Mouse (Mus musculus): ENCODE data around the gene Cnn1. TPM values are rescaled to one million over a fixed set of nuclear protein-coding genes. Genes with fewer than 3 reads are reported as not detected.

Cnn1 gene
- polyA plus RNA-seq (2012; rRNA removed) = 0.35 and 0.55 TPM in 2 replicates

DNA sequence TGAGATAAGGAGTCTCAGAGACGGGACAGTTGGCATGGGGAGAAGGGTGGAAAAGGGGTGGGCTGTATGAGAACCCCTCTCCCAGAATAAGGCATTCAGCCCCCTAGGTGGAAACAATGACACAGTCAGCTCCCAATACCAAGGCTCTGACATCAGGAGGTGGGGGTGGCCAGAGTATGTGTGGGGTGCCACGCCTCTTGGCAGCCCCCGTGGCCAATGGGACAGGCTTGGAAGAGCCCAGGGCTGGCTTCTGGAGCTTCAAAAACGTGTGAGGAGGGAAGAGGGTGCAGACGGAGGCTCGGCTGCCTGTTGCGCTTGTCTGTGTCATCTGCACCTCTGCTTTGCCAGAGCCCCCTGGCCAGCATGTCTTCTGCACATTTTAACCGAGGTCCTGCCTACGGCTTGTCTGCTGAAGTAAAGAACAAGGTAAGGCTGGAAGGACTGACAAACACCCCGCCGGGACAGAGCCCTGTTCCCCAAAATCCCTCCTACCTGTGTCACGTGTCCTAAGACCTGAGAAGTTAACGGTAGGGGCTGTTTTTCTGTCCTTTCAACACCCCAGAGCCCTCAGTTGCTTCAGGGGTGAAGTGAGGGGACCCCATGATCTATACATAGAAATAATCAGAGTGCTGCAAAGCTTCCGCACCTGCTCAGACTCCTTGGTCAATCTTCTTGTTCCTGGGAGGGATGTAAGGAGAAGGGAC lies at the start of gene Cnn1:
Gene Cnn1, plus strand, starts transcription at position 224 of the 704 bp plus-strand sequence.
- peak; percentile 21 for DNase-seq (ENCODE audit: low read depth)
- TF ChIP-seq CTCF (IDR thresholded peaks at IDR 0.05; ENCODE audit: borderline replicate concordance, extremely low read depth, insufficient read depth, insufficient read length) = no peak
- TF ChIP-seq POLR2A (IDR thresholded peaks at IDR 0.05; ENCODE audit: borderline replicate concordance, extremely low read depth, insufficient read depth, insufficient read length, poor library complexity, severe bottlenecking) = no peak

DNA sequence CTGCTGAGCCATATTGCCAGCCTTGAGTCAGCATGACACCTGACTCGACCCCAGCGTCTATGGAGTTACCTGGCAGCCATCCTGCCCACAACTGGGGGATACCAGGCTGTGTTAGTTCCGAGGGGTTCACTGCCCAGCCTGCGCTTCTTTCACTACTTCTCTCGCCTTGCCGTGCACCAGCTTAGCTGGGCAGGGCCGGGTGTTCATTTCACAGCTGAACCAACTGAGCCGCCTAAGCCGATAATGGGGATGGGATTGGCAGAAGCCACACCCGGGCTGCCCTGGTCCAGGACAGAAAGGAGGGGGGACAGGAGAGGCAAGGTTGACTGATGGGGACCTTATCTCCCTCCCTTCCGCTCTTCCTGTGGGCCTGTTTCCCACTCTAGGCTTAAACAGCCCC lies 49.7 kb upstream of the Cnn1 start:
- DNase-seq (ENCODE audit: low read depth) = peak; percentile 38
- TF ChIP-seq CTCF (IDR thresholded peaks at IDR 0.05; ENCODE audit: borderline replicate concordance, extremely low read depth, insufficient read depth, insufficient read length) = no peak
- no peak for TF ChIP-seq POLR2A (IDR thresholded peaks at IDR 0.05; ENCODE audit: borderline replicate concordance, extremely low read depth, insufficient read depth, insufficient read length, poor library complexity, severe bottlenecking)

DNA sequence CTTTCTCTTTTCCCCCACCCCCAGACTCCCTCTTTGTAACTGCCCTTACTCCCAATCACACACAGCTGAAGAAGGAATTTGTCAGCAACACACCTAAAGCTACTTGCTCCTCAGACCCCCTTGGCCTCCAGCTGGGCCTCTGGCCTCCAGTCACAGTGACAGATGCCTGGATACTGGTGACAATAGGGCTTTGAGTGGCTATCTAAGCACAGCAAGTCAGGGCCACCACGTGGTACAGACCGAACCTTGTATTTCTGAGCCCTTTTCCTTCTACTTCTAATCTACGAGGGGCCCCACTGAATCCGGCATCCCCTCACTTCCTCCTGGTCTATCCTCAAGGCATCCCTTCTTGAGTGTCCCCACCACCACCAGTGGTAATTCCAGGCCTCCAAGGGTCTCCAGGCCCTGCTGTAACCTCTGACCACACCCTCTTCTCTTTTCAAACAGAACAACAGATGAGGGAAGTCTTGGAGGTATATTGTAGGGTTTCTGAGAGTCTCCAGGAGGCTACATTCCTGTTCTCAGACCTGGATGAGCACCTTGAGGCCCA lies 49.2 kb upstream of the Cnn1 start:
- DNase-seq (ENCODE audit: low read depth) = peak; percentile 62
- TF ChIP-seq POLR2A (IDR thresholded peaks at IDR 0.05; ENCODE audit: borderline replicate concordance, extremely low read depth, insufficient read depth, insufficient read length, poor library complexity, severe bottlenecking) (no peak), CTCF (IDR thresholded peaks at IDR 0.05; ENCODE audit: borderline replicate concordance, extremely low read depth, insufficient read depth, insufficient read length) (no peak)

DNA sequence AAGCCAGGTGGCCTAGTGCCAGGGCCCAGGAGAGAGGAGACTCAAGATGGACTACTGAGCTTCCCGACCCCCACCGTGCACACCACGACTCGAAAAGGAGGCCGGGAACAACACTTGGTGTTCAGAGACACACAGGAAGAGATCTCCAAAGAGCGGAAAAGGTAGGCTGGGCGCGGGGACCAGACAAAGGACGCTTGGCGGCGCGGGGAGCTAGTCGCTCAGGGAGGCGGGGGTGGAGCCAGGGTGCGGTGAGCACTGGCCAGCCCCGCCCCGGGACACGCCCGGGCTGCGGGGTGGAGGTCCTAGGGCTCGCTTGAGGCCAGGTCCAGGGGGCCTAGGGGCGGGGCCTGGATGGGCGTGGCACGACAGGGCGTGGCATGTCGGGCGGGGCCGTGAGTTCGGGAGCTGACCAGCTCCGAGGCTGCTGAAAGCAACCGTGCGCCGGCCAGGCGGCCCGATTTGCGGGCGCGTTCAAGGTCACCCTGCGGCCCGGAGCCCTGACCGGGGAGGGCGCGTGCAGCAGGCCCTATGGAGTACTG lies 48.6 kb upstream of the Cnn1 start:
- DNase-seq (ENCODE audit: low read depth) = peak; percentile 91
- TF ChIP-seq CTCF (IDR thresholded peaks at IDR 0.05; ENCODE audit: borderline replicate concordance, extremely low read depth, insufficient read depth, insufficient read length) (no peak), POLR2A (IDR thresholded peaks at IDR 0.05; ENCODE audit: borderline replicate concordance, extremely low read depth, insufficient read depth, insufficient read length, poor library complexity, severe bottlenecking) (peak; percentile 41; the same call in 1 of the 2 replicates)

DNA sequence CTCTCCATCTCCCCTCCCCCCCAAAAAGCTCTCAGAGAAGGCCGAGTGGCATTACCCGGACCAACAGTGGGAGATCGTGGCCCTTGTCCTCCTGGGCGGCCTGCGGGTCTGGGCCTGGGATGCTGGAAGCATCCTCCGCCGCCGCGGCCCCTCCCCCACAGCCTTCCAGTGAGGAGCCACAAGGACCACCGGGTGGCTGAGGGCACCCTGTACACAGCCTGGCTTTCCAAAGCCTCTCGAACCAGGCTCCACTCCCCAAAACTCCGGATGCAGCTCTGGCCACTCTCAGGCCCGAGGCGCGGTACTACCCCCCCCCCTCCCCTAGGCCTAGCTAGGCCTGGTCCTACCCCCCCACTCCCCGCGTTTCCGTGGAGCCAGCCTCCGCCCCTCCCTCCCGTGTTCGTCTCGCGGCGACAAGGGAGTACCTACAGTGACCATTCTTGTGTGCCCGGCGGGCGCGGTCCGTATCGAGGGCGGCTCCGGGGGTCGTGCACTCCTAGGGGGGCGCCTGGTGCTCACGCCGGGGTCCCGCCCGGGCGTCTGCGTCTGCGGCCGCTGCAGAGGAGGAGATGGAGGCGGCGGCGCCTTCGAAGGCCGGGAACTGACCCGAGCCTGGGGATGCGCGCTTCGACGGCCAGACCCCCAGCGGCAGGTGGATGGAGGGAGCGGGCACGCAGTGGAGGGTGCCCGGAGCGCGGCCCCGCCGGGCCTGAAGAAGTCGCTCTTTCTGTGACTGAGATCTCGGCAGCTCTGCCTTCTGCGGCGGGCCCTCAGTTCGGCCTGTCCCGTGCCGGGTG lies 47.7 kb upstream of the Cnn1 start:
- DNase-seq (ENCODE audit: low read depth) = peak; percentile 62

DNA sequence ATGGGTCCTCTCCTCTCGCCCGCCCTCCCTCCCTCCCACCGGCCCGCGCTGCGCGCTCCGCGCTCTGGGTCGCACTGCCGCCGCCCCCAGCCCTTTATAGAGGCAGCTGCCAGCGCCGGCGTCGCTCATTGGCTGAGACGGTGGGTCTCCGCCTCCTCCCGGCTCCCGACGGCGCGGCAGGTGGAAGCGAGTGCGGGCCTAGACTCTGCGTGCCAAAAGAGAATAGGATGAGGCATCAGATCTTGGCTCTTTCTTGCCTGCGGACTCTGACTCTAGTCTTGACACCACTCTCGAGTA lies 47.1 kb upstream of the Cnn1 start, which contains the start of gene Elavl3:
Gene Elavl3, minus strand, starts transcription at position 66 of the 297 bp plus-strand sequence.
- peak; percentile 98 for TF ChIP-seq POLR2A (IDR thresholded peaks at IDR 0.05; ENCODE audit: borderline replicate concordance, extremely low read depth, insufficient read depth, insufficient read length, poor library complexity, severe bottlenecking)
- TF ChIP-seq CTCF (IDR thresholded peaks at IDR 0.05; ENCODE audit: borderline replicate concordance, extremely low read depth, insufficient read depth, insufficient read length) = no peak
- DNase-seq (ENCODE audit: low read depth) = peak; percentile 95

More for the DNA sequence above, 47.7 kb upstream of the Cnn1 start:
- no peak for TF ChIP-seq POLR2A (IDR thresholded peaks at IDR 0.05; ENCODE audit: borderline replicate concordance, extremely low read depth, insufficient read depth, insufficient read length, poor library complexity, severe bottlenecking)

DNA sequence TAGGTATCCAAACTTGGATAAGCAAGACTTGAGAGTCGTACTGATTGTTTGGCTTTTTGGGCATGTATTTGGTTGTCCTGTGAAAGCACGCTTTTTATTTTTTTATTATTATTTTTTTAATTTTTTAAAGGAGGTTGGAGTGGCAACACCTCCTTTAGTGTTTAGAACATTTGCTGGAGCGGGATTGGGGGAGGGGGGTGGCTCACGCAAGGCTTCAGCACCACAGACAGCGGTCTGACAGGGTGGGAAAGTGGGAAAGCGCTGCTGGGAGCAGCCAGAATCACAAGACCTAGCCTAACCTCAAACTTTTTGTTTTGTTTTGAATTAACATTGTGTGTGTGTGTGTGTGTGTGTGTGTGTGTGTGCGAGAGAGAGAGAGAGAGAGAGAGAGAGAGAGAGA lies 45.4 kb upstream of the Cnn1 start:
- no peak for DNase-seq (ENCODE audit: low read depth)

DNA sequence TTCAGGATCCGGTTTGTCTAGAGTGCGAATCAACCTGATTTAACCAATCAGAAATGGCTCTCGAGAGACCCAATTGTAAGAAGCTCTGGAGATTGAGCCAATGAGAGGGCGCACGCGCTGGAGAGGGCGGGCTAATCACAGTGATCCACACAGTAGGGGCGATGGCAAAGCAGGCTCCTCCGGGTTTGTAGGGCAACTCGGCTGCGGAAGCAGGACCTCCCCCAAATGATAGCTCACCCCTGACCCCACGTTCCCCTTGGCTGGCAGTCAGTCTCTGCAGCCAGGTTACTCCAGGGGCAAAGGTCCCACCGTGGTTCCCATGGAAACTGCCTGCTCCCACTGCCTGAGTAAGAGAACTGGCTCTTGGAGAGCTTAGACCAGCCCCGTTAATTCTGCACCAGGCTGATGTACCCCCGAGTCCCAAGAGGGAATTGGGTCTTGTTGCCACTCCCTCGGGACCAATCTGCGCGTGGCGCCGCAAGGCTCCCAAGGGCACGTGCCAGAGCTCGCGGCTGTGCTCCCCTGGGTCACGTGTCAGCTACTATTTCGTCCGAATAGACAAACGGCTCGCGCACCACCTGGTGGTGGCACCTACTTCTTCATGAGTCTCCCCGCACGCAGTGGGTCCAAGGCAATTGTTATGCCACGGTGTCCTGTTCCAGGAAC lies 44.5 kb upstream of the Cnn1 start:
- peak; percentile 90 for DNase-seq (ENCODE audit: low read depth)
- no peak for TF ChIP-seq POLR2A (IDR thresholded peaks at IDR 0.05; ENCODE audit: borderline replicate concordance, extremely low read depth, insufficient read depth, insufficient read length, poor library complexity, severe bottlenecking)
- peak; percentile 69 for TF ChIP-seq CTCF (IDR thresholded peaks at IDR 0.05; ENCODE audit: borderline replicate concordance, extremely low read depth, insufficient read depth, insufficient read length)

More for the DNA sequence above, 45.4 kb upstream of the Cnn1 start:
- no peak for TF ChIP-seq CTCF (IDR thresholded peaks at IDR 0.05; ENCODE audit: borderline replicate concordance, extremely low read depth, insufficient read depth, insufficient read length)
- TF ChIP-seq POLR2A (IDR thresholded peaks at IDR 0.05; ENCODE audit: borderline replicate concordance, extremely low read depth, insufficient read depth, insufficient read length, poor library complexity, severe bottlenecking) = no peak

DNA sequence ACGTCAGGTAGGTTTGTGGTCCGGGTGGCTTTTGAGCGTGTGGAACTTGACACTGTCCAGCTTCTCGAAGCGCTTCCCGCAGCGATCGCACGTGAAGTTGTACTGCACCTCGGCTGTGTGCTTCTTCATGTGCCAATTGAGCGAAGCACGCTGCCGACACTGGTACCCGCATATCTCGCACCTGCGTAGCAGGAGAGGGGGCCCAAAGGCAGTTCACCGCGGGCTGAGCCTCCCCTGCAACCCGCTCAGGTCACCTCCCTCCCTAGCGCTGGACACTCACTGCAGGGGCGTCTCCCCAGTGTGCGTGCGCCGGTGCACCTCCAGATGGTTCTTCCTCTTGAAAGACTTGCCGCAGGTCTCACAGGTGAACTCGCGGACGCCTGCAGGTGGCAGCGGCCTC lies 43.3 kb upstream of the Cnn1 start:
- TF ChIP-seq POLR2A (IDR thresholded peaks at IDR 0.05; ENCODE audit: borderline replicate concordance, extremely low read depth, insufficient read depth, insufficient read length, poor library complexity, severe bottlenecking) (no peak), CTCF (IDR thresholded peaks at IDR 0.05; ENCODE audit: borderline replicate concordance, extremely low read depth, insufficient read depth, insufficient read length) (no peak)
- no peak for DNase-seq (ENCODE audit: low read depth)

DNA sequence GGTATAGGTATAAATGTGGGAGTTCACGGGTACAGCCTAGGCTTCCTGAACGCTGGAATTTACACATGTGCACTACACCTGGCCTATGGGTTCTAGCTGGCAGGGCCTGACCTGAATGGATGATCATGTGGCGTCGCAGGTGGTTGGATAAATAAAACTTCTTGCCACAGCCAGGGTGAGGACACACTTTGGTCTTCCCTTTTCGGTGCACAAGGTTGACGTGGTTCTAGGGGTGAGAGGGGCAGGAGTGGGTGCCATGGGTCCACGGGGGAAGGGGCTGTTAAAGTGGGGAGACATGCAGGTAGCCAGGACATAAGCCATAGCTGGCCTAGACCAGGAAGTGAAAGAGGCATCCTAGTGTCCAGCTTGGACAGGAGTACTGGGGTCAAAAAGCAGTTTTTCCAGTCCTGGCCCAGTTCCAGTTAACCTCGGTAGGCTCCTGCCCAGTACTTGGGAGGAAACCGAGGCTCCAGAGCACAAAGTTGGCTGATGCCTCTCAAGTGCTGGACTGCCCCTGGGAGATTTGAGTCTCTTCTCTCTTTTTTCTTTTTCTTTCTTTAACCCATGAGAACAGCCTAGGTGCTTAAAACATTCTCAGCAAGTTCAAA lies 42.6 kb upstream of the Cnn1 start:
- no peak for DNase-seq (ENCODE audit: low read depth)
- TF ChIP-seq POLR2A (IDR thresholded peaks at IDR 0.05; ENCODE audit: borderline replicate concordance, extremely low read depth, insufficient read depth, insufficient read length, poor library complexity, severe bottlenecking) (no peak), CTCF (IDR thresholded peaks at IDR 0.05; ENCODE audit: borderline replicate concordance, extremely low read depth, insufficient read depth, insufficient read length) (no peak)
